Mouse (Mus musculus) heart, embryonic 10.5 days (tissue): ENCODE measurements around the gene 4930404H24Rik. TPM values are rescaled to one million over a fixed set of nuclear protein-coding genes. Genes with fewer than 3 reads are reported as not detected.
A peak's percentile ranks its signal among the peaks of the same experiment; 100 is the strongest.

Experiments
- DNase-seq: peaks from one replicate; pipeline ENCODE4 v3.0.0-alpha.2; 2017; ENCODE audit warnings: low spot score
- H3K27ac ChIP-seq: fragments of 300-500 bp; sonication (generic); 2 replicates; pipeline ENCODE4 v1.5.1; 2016; ENCODE audit warnings: mild to moderate bottlenecking
- H3K27me3 ChIP-seq: fragments of 300-500 bp; sonication (generic); 2 replicates; pipeline ENCODE4 v1.6.1; 2016; ENCODE audit warnings: mild to moderate bottlenecking; ENCODE audit not compliant: poor library complexity, insufficient read depth, severe bottlenecking
- H3K36me3 ChIP-seq: fragments of 300-500 bp; sonication (generic); 2 replicates; pipeline ENCODE4 v1.6.1; 2016; ENCODE audit warnings: mild to moderate bottlenecking, moderate library complexity
- H3K4me1 ChIP-seq: fragments of 300-500 bp; sonication (generic); 2 replicates; pipeline ENCODE4 v1.6.1; 2016; ENCODE audit warnings: mild to moderate bottlenecking
- H3K4me3 ChIP-seq: fragments of 300-500 bp; sonication (generic); 2 replicates; pipeline ENCODE4 v1.5.1; 2016; ENCODE audit warnings: mild to moderate bottlenecking, moderate library complexity
- H3K9me3 ChIP-seq: fragments of 300-500 bp; sonication (generic); 2 replicates; pipeline ENCODE4 v1.6.1; 2016; ENCODE audit warnings: mild to moderate bottlenecking, moderate library complexity
- whole genome bisulfite sequencing: fragments of 180-500 bp; shearing (Covaris S2); methylation state at CpG from one replicate; pipeline ENCODE4 v1.1.7; 2016; 5-methylcytosine and 5-hydroxymethylcytosine counted together
- polyA plus RNA-seq: library from polyadenylated mRNA; unstranded; fragments of >200 nt; fragmentation: Nextera tagmentation; extraction: Ambion mirVana; gene quantifications from 2 replicates; pipeline ENCODE4 v1.2.1, GENCODE M21; 2016

4930404H24Rik gene
- not detected in 2 replicates for polyA plus RNA-seq

- Histone ChIP-seq H3K27me3 (peaks cover 19% of the 10 kb centered on the region), H3K9me3 (no peaks in the 10 kb centered on the region), H3K36me3 (no peaks in the 10 kb centered on the region), H3K4me1 (peaks cover 67% of the 10 kb centered on the region), H3K27ac (peak within 1 kb of the TSS; percentile 92), H3K4me3 (peak within 1 kb of the TSS; percentile 79)
- DNase-seq = peak; percentile 86
- WGBS = under 1% methylated on average over 77 of the region's 83 CpGs
Observed at GRCm38 (mm10) chr2:153492573-153493392, at the start of gene 4930404H24Rik. 4930404H24Rik (plus strand) TSS chr2:153492790.

- under 1% methylated on average over 59 of the region's 59 CpGs for WGBS
- Histone ChIP-seq H3K9me3 (no peaks in the 10 kb centered on the region), H3K27ac (peak overlapping the region; percentile 94), H3K27me3 (no peaks in the 10 kb centered on the region), H3K4me1 (peaks cover 71% of the 10 kb centered on the region), H3K4me3 (peak overlapping the region; percentile 81), H3K36me3 (no peaks in the 10 kb centered on the region)
- peak; percentile 81 for DNase-seq
Observed at GRCm38 (mm10) chr2:153443434-153444240, 49.0 kb upstream of the 4930404H24Rik start.

GRCm38 (mm10) chr2:153444254-153445136, 48.1 kb upstream of the 4930404H24Rik start:
- peak; percentile 88 for DNase-seq
- Histone ChIP-seq H3K27me3 (no peaks in the 10 kb centered on the region), H3K4me3 (peak overlapping the region; percentile 81), H3K4me1 (peaks cover 64% of the 10 kb centered on the region), H3K36me3 (no peaks in the 10 kb centered on the region), H3K27ac (peak overlapping the region; percentile 94), H3K9me3 (no peaks in the 10 kb centered on the region)
- under 1% methylated on average over 36 of the region's 64 CpGs for WGBS

GRCm38 (mm10) chr2:153445137-153446016, 47.2 kb upstream of the 4930404H24Rik start:
- Histone ChIP-seq H3K4me3 (peak overlapping the region; percentile 81), H3K27me3 (no peaks in the 10 kb centered on the region), H3K27ac (peak overlapping the region; percentile 94), H3K4me1 (peaks cover 60% of the 10 kb centered on the region), H3K9me3 (no peaks in the 10 kb centered on the region), H3K36me3 (no peaks in the 10 kb centered on the region)
- WGBS = under 1% methylated on average over 59 of the region's 59 CpGs
- no peak for DNase-seq

GRCm38 (mm10) chr2:153446017-153446408, 46.6 kb upstream of the 4930404H24Rik start:
- WGBS = under 1% methylated on average over 8 of the region's 8 CpGs
- peaks cover 54% of the 10 kb centered on the region for H3K4me1 ChIP-seq
- no peak for DNase-seq

GRCm38 (mm10) chr2:153446476-153446875, 46.1 kb upstream of the 4930404H24Rik start:
- Histone ChIP-seq H3K27me3 (no peaks in the 10 kb centered on the region), H3K9me3 (no peaks in the 10 kb centered on the region), H3K27ac (peak overlapping the region; percentile 57), H3K4me1 (peaks cover 49% of the 10 kb centered on the region), H3K4me3 (0 out of 2 replicates have a peak overlapping the region, but pooled peaks have one; percentile 9), H3K36me3 (no peaks in the 10 kb centered on the region)
- WGBS = 12% methylated on average over 4 of the region's 4 CpGs
- DNase-seq = no peak

More at GRCm38 (mm10) chr2:153446017-153446408, 46.6 kb upstream of the 4930404H24Rik start:
- H3K27ac ChIP-seq = peak overlapping the region; percentile 94
- no peaks in the 10 kb centered on the region for H3K9me3 ChIP-seq
- peak overlapping the region; percentile 81 for H3K4me3 ChIP-seq
- no peaks in the 10 kb centered on the region for H3K36me3 ChIP-seq
- no peaks in the 10 kb centered on the region for H3K27me3 ChIP-seq

GRCm38 (mm10) chr2:153447719-153448118, 44.9 kb upstream of the 4930404H24Rik start:
- Histone ChIP-seq H3K27me3 (no peaks in the 10 kb centered on the region), H3K4me3 (no peak overlapping the region), H3K9me3 (no peaks in the 10 kb centered on the region), H3K4me1 (peaks cover 37% of the 10 kb centered on the region), H3K36me3 (no peaks in the 10 kb centered on the region), H3K27ac (no peak overlapping the region)
- 82% methylated on average over 3 of the region's 3 CpGs for WGBS
- no peak for DNase-seq

GRCm38 (mm10) chr2:153448519-153448918, 44.1 kb upstream of the 4930404H24Rik start:
- WGBS = 82% methylated on average over 6 of the region's 6 CpGs
- H3K4me3 ChIP-seq = no peak overlapping the region
- no peaks in the 10 kb centered on the region for H3K27me3 ChIP-seq
- no peaks in the 10 kb centered on the region for H3K36me3 ChIP-seq
- H3K4me1 ChIP-seq = peaks cover 39% of the 10 kb centered on the region
- H3K27ac ChIP-seq = no peak overlapping the region
- no peak for DNase-seq
- no peaks in the 10 kb centered on the region for H3K9me3 ChIP-seq

- H3K4me3 ChIP-seq = no peak overlapping the region
- H3K36me3 ChIP-seq = no peaks in the 10 kb centered on the region
- WGBS = 47% methylated on average over 12 of the region's 12 CpGs
- no peaks in the 10 kb centered on the region for H3K27me3 ChIP-seq
- peak overlapping the region; percentile 74 for H3K27ac ChIP-seq
- no peaks in the 10 kb centered on the region for H3K9me3 ChIP-seq
- peak; percentile 90 for DNase-seq
- peaks cover 63% of the 10 kb centered on the region for H3K4me1 ChIP-seq
Observed at GRCm38 (mm10) chr2:153453961-153454759, 38.4 kb upstream of the 4930404H24Rik start.

- Histone ChIP-seq H3K4me1 (peaks cover 66% of the 10 kb centered on the region), H3K36me3 (no peaks in the 10 kb centered on the region), H3K27me3 (no peaks in the 10 kb centered on the region), H3K9me3 (no peaks in the 10 kb centered on the region), H3K4me3 (no peak overlapping the region; the same call in 1 of the 2 replicates), H3K27ac (peak overlapping the region; percentile 74)
- WGBS = 29% methylated on average over 9 of the region's 9 CpGs
- DNase-seq = peak; percentile 86
Observed at GRCm38 (mm10) chr2:153454841-153455506, 37.6 kb upstream of the 4930404H24Rik start.
